Mouse (Mus musculus) C2C12 (cell line): ENCODE results near the gene Hist1h2ad. TPM values are rescaled to one million over a fixed set of nuclear protein-coding genes. Genes with fewer than 3 reads are reported as not detected.

Source experiments
- H3K27me3 ChIP-seq: one replicate; pipeline ENCODE4 v1.6.1; 2011; ENCODE audit not compliant: control insufficient read depth, insufficient read depth, insufficient read length
- H3K36me3 ChIP-seq: one replicate; pipeline ENCODE4 v1.6.1; 2011; ENCODE audit not compliant: control insufficient read depth, insufficient read depth
- H3K4me3 ChIP-seq: one replicate; pipeline ENCODE4 v1.5.1; 2011; ENCODE audit warnings: mild to moderate bottlenecking, control low read depth; ENCODE audit not compliant: poor library complexity, insufficient read depth, severe bottlenecking
- H3K79me2 ChIP-seq: one replicate; pipeline ENCODE4 v1.6.1; 2011; ENCODE audit not compliant: control insufficient read depth, insufficient read depth
- H3K79me3 ChIP-seq: one replicate; pipeline ENCODE4 v1.6.1; 2011; ENCODE audit warnings: low read depth, control low read depth
- H3ac ChIP-seq: one replicate; pipeline ENCODE3; 2011; ENCODE audit warnings: low read depth; ENCODE audit not compliant: control insufficient read depth, insufficient read length
- CEBPB ChIP-seq: IDR thresholded peaks from one replicate; pipeline ENCODE4 v1.6.1; 2011; ENCODE audit warnings: low read depth, mild to moderate bottlenecking, control low read depth, moderate library complexity
- CTCF ChIP-seq: IDR thresholded peaks from one replicate; pipeline ENCODE4 v1.5.1; 2011; ENCODE audit not compliant: control insufficient read depth, insufficient read depth, insufficient read length
- FOSL1 ChIP-seq: IDR thresholded peaks from one replicate; pipeline ENCODE4 v1.8.0; 2011; ENCODE audit warnings: mild to moderate bottlenecking, low read length; ENCODE audit not compliant: poor library complexity, insufficient read depth, severe bottlenecking
- MAX ChIP-seq: IDR thresholded peaks from one replicate; pipeline ENCODE4 v1.6.1; 2011; ENCODE audit warnings: mild to moderate bottlenecking, control low read depth
- MYOD1 ChIP-seq: IDR thresholded peaks from one replicate; pipeline ENCODE4 v1.6.1; 2011; ENCODE audit warnings: low read depth; ENCODE audit not compliant: control insufficient read depth, insufficient read length
- MYOG ChIP-seq: IDR thresholded peaks from one replicate; pipeline ENCODE4 v1.6.1; 2011; ENCODE audit not compliant: control insufficient read depth, insufficient read length; ENCODE audit errors: extremely low read depth
- USF1 ChIP-seq: IDR thresholded peaks from one replicate; pipeline ENCODE4 v1.6.1; 2011; ENCODE audit warnings: low read depth, mild to moderate bottlenecking, control low read depth, moderate library complexity
- polyA plus RNA-seq: library from polyadenylated mRNA; unstranded; fragments of >200 nt; fragmentation: generic; extraction: Trizol; gene quantifications from one replicate; pipeline ENCODE4 v1.2.1, GENCODE M21; 2012; ENCODE audit warnings: missing spikeins

The Hist1h2ad gene
- polyA plus RNA-seq, 1 experiment = 0.73 TPM

GRCm38 (mm10) chr13:23595622-23596372 lies 21.6 kb downstream of the Hist1h2ad start:
- TF ChIP-seq CTCF = no peak
- TF ChIP-seq MYOD1 = no peak
- no peak for TF ChIP-seq USF1
- no peak for TF ChIP-seq CEBPB
- no peak for TF ChIP-seq MAX
- no peak for TF ChIP-seq FOSL1
- TF ChIP-seq MYOG = no peak
- H3K79me3 ChIP-seq = no peaks in the 10 kb centered on the region
- no peaks in the 10 kb centered on the region for H3K36me3 ChIP-seq
- no peak overlapping the region for H3ac ChIP-seq
- H3K79me2 ChIP-seq = no peaks in the 10 kb centered on the region
- no peaks in the 10 kb centered on the region for H3K27me3 ChIP-seq
- H3K4me3 ChIP-seq = no peak overlapping the region

- no peak overlapping the region for H3K4me3 ChIP-seq
- no peak for TF ChIP-seq MYOG
- TF ChIP-seq CTCF = peak; percentile 17
- TF ChIP-seq MAX = no peak
- no peak for TF ChIP-seq MYOD1
- H3K79me3 ChIP-seq = no peaks in the 10 kb centered on the region
- H3K27me3 ChIP-seq = no peaks in the 10 kb centered on the region
- no peaks in the 10 kb centered on the region for H3K36me3 ChIP-seq
- no peak overlapping the region for H3ac ChIP-seq
- H3K79me2 ChIP-seq = no peaks in the 10 kb centered on the region
Observed at GRCm38 (mm10) chr13:23597957-23598356, 23.8 kb downstream of the Hist1h2ad start.

GRCm38 (mm10) chr13:23603182-23603699 lies 29.1 kb downstream of the Hist1h2ad start:
- no peaks in the 10 kb centered on the region for H3K36me3 ChIP-seq
- H3ac ChIP-seq = no peak overlapping the region
- no peak overlapping the region for H3K4me3 ChIP-seq
- no peaks in the 10 kb centered on the region for H3K79me2 ChIP-seq
- no peak for TF ChIP-seq MYOG
- H3K79me3 ChIP-seq = no peaks in the 10 kb centered on the region
- no peaks in the 10 kb centered on the region for H3K27me3 ChIP-seq

GRCm38 (mm10) chr13:23604452-23604851 lies 30.3 kb downstream of the Hist1h2ad start:
- Histone ChIP-seq H3K79me3 (no peaks in the 10 kb centered on the region), H3K79me2 (no peaks in the 10 kb centered on the region), H3K27me3 (no peaks in the 10 kb centered on the region), H3ac (no peak overlapping the region), H3K4me3 (no peak overlapping the region), H3K36me3 (no peaks in the 10 kb centered on the region)
- TF ChIP-seq MYOG (no peak), MAX (no peak), CEBPB (no peak), FOSL1 (no peak), USF1 (no peak), CTCF (no peak)

- Histone ChIP-seq H3K79me3 (no peaks in the 10 kb centered on the region), H3K36me3 (no peaks in the 10 kb centered on the region), H3K27me3 (no peaks in the 10 kb centered on the region), H3ac (no peak overlapping the region), H3K4me3 (no peak overlapping the region), H3K79me2 (no peaks in the 10 kb centered on the region)
- no peak for TF ChIP-seq MAX
Observed at GRCm38 (mm10) chr13:23605052-23605451, 30.9 kb downstream of the Hist1h2ad start.

GRCm38 (mm10) chr13:23609209-23609608 lies 35.0 kb downstream of the Hist1h2ad start:
- H3ac ChIP-seq = no peak overlapping the region
- H3K36me3 ChIP-seq = no peaks in the 10 kb centered on the region
- no peak overlapping the region for H3K4me3 ChIP-seq
- H3K79me3 ChIP-seq = no peaks in the 10 kb centered on the region
- TF ChIP-seq FOSL1 = peak; percentile 31
- no peak for TF ChIP-seq CEBPB
- no peaks in the 10 kb centered on the region for H3K79me2 ChIP-seq
- H3K27me3 ChIP-seq = no peaks in the 10 kb centered on the region
